Mouse (Mus musculus) retina, postnatal 1 day (tissue): ENCODE results near the gene Lrrc30.
A peak's percentile ranks its signal among the peaks of the same experiment; 100 is the strongest.

Experiments used
- DNase-seq: peaks from one replicate; pipeline ENCODE4 v3.0.0-alpha.2; 2012

The Lrrc30 gene

DNA sequence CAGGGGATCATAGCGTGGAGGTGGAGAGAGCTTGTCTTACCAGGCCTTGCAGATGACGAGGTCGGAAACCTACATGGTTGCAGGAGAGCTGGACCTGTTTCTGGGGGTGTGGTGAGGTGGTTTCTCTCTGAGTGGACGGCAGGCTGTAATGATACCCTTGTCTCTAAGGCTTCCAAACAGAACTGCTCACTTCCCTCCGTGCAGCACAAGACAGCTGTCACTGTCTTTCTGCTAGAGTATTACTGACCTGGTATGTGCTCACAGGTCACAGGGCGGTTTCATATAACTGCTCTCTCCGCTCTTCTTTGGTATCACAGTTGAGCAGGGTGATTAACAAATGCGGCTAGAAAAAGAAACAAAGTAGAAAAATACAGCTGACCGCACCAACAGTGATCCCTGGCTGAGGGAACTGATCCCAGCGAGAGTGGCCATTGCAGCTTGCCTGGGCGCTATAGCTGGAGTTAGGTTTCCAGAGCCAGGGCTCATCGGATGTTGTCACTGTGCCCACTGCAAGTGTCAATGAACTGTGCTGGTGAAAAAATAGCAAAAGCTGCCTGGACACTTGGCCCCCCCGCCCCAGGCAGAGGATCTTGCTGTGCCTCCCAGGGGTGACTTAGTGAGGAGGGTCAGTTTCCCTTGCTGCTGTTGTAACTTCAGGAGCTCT, at the start of gene Lrrc30:
Gene Lrrc30, minus strand, starts transcription at position 48 of the 664 bp plus-strand sequence.
- no peak for DNase-seq

DNA sequence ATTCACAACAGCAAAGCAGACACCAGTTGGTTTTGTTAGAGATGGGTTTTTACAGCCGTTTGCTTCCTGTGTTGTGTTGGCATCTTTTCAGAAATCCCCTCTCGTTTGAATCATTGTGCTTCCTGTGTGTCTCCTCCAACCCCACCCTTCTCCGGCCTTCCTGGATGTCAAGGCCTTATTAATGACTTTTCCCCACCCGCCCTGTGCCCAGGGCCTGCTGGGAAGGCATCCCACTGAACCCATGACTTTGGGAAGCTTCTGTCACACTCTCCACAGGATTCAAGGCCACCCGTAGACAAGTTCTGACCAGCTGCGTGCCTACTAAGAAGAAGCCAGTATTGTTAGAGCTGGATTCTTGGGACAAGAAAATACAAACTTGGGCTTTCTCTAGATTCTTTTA, 48.6 kb upstream of the Lrrc30 start:
- no peak for DNase-seq

DNA sequence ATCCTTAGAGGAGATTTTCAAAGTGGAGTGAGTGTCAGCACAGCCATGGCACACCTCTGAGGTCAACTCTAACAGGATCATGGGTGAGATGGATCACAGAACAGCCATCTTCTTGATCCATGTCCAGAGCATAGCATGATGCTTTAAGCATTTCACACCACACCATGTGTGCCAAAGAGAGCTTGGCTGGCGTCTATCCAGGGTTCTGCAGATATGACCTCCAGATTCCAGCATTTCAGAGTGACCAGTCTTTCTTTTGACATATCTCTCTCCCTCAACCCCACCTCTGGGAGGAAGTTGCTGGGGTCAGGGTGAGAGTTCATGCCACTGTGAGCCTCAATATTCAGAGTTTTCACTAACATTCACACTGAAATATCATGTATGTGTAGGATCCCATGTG, 46.1 kb upstream of the Lrrc30 start:
- no peak for DNase-seq

DNA sequence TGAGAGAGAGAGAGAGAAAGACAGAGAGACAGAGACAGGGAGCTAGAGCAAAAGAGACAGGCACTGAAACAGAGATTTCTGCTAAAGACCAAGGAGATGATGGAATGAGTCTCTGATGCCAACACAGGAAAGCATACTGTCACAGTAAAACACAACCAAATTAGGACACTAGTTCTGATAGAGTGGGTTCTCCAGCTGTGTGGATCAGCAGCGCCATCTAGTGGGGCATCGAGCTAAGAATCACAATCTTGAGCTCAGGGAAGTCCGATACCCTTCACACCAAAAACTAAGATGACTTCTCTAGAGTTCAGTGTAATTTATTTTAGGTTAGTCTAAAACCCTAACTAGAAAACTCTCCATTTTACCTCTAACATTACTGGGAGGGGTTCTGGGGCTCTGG, 35.5 kb upstream of the Lrrc30 start:
- DNase-seq: peak; percentile 80

DNA sequence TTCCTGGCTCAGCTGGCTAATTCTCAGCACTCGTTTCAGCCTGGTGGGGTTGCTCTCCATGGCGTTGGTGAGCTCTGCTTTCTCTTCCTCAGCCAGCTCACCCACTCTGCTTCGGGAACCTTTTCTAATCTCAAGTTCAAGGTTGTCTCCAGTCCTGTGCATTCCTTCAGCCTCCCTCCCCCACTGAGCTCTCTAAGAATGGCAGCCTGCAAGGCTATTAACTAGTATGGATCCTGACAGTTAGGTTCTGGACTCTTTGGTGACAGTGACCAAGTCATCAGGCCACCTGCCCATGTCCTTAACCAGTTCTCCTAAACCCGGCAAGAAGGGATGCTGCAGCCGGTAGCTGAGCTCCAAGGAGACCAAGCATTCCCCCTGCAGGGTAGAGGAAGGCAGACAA, 34.5 kb upstream of the Lrrc30 start:
- DNase-seq: no peak

DNA sequence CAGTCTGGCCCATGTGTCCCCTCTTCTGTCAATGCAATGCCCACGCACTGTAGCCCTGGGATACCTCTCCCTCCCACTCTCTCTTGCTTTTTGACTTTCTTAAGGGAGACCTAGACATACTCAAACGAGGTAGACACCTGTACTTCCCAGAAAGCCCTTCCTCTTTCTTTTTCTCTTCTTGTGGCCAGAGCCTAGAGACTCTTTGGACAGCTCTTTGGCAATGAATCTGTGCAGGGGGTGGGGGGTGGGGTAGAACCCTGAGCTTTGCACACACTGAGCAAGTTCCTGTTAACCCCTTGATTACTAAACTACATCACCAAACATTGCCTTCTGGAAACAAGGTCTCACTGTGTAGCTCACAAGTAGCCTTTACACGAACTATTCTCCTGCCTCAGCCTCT, 31.8 kb upstream of the Lrrc30 start:
- no peak for DNase-seq

DNA sequence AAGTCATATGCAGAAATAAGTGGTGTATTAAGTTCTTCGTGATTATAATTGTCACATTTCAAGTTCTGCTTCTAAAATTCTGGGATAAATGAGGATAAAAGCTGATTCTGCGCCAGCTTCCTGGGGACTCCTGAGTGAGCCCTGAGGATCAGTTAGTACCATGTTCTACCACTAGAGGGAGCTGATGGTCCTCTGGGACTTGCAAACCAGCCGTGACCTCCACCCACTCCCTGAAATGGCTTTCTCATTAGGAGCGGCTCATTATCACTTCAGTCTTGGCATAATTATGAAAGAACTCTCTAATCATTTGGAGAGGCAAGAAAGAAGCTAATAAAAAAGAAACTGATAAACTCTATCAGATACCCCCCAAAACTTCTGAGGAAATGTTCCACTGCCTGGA, 19.0 kb upstream of the Lrrc30 start:
- DNase-seq: peak; percentile 89

DNA sequence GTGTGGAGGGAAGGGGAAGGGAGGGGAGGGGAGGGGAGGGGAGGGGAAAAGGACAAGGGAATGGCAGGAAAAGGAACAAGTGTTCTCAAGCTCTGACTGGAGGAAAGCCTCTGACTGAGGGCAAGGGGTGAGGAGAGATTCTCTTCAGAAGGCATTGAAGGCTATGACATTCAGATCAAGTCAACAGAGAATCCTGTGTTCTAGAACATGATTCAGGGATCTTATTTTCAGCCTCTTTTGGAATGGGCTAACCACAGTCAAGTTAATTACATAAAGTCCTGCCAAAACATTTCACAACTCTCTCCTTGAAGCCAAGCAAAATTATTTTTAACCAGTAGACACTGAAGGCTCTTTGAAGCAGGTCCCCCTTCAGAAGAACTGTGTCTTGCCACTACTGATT, 9.1 kb upstream of the Lrrc30 start:
- no peak for DNase-seq

DNA sequence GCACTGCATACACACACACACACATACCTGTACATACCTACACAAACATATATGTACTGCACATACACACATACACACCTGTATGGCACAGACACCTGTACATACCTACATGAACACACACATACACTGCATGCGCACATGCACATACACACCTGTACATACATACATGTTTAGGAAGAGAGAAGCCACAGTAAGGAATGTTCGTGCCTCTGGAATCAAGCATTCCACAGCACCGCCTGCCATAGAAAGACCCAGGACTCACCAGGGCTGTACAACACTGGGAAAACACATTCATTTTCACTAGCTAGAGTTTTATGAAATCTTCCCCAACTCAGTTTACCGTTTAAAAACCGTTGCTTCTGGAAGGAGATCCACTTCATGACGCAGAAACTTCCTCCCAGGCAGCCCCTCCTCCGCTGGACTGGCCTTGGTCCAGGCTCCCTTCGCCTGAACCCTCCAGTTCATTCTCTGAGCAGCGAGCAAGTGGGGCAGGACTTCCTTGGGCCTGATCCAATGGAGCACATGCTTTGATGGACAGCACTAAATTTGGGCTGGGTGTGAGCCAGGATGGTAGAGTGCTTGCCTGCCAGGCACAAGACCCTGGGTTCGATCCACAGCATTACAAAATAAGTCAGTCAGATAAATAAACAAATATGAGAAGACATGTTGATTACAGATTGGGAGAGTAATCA, 5.7 kb upstream of the Lrrc30 start:
- DNase-seq: no peak

DNA sequence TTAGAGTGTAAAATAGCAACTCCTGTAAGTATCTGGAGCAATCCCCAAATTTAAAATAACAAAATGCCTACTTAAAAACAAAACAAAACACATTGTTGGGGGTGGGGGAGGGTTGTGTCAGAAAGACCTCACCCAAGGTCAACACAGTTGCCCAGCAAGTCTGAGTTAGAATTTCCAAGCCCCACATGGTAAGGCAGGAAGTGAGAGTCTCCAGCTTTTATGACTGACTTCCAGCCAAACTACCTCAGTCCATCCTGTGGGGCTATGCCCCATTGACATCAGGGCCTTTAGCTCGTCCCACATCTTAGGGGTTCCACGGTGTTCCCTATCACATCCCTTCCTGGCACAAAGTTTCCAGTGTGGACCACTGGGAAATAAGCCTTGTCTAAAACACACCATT, 4.4 kb upstream of the Lrrc30 start:
- DNase-seq: no peak

DNA sequence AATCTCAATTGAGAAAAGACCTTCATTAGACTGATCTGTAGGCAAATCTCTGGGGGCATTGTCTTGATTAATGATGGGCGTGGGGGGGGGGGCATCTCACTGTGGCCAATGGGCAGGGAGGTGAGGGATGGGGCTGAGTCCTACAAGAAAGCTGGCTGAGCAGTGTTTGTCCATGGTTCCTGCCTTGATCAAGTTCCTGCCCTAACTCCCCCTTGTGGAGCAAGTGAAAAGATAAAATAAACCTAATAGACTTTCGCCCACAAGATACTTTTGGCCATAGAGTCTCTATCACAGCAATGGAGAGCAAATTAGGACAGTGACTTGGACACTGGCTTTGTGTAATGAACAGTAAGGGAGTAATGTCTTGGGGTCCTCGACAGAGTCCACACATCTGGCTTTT, 3.8 kb upstream of the Lrrc30 start:
- no peak for DNase-seq

DNA sequence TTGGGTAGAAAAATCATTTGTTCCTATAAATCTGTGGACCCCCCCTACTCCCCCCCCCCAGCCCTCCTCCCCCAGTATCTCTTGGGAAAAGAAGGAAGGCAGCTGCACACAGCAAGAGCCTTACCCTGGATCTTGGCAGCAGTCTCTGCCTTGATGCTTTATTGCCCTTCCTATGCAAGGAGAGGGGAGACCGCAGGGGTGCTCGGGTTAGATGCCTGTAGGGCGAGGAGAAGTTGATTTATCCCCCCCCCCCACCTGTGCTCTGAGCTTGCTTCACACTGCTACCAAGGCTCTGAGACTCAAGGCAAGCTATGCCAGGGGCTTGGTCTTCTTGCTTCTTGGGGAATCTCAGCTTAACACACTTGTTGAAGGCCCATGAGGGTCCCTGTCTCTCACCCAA, 2.8 kb downstream of the Lrrc30 start:
- no peak for DNase-seq

DNA sequence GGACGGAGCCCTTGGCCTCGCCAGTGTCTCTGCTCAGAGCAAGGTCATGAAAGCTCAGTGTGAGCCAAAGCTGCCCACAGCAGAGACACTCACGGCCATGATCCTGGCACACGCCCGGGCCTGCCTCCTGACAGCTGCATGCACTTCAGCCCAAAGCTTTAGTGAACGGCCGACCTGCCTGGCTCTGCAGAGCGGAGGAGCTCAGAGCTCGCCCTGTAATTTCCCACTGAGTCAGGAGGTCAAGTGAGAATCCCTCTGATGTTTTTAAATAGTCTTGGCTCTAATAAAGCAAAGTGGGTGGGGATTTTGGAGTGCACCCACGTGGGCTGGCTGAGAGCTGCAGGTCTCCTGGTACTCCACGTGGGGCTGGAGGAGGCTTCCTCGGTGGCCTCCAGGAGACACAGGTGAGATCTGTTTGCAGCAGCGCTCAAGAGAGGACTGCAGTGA, 3.3 kb downstream of the Lrrc30 start:
- peak; percentile 42 for DNase-seq

DNA sequence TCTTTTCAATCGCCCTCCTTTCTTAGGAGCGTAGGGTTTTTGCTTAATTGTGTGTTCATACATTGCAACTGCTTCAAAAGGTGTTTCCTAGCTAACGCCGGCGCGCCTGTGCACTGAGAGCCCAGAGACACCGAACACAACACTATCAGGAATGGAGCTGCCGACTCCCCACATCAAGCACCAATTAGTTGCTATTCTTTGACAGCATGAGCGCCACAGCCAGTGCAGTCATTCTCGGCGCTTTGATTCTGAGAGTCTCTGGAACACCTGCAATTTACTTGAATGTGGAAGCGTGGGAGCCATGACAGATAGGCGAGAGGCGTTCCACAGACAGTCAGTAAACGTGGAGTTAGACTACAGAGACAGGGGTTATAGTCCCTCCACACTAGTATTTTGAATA, 4.0 kb downstream of the Lrrc30 start:
- DNase-seq: no peak

DNA sequence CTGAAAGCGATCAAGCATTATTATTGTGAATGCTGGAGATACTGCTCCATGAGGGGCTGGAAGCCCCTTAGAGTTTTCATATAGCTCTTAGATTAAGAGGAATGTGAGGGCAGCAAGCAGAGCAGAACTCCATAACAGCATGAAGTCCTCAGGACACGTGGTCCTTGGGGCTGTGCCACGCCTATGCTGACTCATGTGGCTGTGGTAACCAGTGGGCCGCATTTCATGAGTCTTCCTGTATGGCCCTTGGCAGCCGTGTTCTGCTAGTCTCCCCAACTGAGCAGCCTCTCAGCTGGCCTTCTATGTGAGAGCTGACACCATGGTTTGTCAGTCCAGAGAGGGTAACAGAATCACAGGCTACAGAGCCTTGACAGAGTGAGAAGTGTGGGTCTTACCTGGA, 7.1 kb downstream of the Lrrc30 start:
- DNase-seq: no peak

DNA sequence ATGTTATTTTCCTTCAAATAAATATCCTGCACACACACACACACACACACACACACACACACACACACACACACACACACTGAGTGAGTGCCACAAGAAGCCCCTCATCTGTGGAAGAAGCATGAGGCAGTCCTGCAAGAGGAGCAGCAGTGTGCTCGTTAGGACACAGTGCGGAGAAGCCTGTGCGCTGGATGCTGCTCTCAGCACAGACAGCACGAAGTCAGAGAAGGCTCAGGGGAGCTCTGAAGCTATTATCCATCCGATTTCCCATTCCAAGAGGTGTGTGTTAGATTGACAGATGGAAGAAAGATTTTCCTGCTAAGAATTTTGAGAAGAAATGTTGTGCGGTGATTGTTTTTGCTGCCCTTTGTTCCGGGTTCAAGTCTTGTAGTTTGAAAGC, 13.5 kb downstream of the Lrrc30 start:
- DNase-seq: no peak

DNA sequence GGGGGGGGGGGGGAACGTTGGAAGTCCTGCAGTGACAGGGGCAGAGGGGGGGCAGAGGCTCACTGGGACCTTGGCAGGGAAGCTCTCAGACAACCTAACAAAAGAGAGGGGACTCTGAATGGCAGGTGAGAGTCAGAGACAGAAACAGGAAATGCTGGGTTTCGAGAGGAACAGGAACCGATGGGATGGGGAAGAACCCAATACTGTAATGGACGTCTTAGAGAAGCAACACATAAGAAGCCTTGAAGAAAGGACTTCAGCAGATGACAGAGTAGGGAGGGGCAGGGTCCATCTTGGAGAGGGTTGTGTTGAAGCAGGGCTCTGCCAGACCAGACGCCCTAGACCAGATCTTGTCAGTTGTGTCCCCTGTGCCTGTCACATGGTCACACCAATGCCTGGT, 18.1 kb downstream of the Lrrc30 start:
- DNase-seq: no peak

DNA sequence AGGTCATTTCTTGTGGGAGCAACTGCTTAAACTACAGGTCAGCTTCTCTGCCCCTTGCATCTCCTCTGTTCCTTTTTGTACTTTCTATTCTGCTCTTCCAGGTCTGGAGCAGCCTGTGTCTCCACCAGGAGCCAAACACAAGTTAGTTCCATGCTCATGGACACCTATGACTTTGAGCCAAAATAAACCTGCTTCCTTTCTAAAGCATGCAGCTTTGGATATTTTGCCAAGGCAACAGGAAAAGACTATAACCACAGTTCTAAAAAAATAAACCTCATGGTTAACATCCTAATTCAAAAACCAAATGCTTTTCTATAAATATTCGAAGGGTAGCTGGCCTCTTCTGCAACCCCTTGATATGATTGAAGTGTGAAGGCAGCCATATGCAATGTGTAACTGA, 19.9 kb downstream of the Lrrc30 start:
- DNase-seq: no peak

DNA sequence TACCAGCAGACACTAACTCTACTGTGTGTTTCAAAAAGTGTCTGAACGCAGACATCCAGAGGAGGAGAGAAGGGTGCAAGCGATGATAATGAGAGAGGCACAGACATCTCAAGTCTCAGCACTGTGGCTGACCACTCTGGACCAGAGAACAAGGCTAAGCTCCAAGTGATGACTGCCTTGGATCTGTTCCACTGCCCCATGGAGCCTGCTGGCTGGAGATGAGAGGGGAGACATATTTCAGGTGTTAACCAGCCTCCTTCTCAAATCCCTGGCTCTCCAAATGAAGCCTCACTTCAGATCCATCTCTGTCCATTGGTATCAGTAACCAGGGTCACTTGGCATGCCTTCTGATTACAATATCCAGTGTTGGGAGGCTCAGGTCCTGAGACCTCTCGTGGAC, 20.4 kb downstream of the Lrrc30 start:
- no peak for DNase-seq

DNA sequence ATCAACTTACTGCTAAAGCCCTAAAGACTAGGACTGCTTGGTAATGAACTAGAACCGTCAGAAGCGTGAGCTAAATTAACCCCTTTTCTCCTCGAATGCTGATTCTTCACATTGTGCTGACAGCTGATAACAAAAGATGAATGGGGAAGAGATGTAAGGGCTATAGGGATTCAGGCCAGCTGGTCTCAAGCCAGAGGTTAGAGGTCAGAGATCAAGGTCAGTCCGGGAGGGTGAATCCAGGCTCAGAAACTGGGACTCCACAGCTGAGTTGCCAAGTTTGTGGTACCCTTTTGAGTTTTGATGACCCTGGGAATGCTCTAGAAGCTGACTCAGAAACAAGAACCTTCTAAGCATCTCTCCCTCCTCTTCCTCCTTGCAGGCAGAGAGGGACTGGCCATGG, 28.1 kb downstream of the Lrrc30 start:
- no peak for DNase-seq

DNA sequence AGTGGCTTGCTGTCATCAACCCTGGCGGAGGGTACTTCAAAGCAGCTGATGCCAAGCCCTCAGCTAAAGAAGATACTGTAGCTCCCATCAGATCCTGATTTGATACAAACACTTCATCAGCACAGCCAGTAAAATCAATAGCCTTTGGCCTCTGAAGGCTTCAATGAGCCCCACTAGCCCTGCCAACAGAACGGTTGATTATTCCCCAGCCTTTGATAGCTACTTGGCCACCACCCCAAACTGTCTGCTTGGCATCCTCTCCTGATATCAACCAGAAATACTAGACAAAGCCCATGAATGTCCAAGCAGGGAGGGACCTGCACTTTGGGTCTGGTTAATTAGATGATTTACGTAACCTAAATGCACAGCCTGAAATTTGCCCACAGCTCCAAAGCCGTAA, 30.0 kb downstream of the Lrrc30 start:
- no peak for DNase-seq

DNA sequence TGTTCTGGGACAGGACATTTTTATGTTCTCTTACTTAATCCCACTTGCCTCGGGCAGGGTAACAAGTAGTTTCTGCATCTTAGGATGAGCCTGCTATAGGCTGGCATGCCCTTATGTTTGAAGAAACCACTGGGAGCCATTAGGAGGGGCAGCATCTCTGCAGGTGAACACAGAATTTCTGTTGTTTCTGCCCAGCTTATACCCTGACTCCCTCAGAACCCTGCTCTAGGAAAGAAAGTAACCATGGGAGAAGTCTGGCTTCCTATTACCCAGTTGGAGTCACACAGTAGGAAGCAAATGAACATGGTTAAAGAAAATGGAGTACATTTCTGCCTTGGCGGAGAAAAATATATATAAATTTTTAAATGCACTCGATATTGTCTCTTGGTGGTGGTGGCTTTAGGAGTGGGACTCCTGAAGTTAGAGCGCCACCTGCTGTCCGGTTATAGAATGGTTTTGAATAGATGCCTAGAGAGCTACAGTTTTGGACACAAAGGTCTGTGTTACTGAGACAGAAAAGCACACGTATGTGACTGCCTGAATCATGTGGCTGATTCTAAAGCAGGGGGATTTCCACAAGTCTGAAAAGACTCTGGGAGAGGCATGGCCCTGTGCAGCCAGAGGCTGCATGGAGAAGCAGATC, 47.5 kb downstream of the Lrrc30 start:
- DNase-seq: peak; percentile 83

DNA sequence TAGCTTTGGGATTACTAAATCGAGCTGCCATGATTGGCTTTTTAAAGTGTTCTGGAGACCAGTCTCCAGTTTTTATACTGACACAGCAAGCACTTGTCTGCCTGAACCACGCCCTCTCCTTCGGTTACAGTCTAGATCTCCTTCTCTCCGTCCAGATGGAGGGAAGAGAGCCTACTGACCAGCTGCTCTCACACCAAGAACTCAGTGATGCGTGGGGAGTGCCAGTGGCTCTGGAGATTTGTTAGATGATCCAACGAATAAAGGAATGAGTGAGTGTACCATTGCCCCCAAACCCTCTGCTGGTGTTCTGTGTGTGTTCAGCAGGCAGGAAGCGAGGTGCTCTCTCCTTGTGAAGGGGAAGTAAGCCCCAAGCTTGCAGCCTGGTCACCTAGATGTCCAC, 48.0 kb downstream of the Lrrc30 start:
- DNase-seq: peak; percentile 18

DNA sequence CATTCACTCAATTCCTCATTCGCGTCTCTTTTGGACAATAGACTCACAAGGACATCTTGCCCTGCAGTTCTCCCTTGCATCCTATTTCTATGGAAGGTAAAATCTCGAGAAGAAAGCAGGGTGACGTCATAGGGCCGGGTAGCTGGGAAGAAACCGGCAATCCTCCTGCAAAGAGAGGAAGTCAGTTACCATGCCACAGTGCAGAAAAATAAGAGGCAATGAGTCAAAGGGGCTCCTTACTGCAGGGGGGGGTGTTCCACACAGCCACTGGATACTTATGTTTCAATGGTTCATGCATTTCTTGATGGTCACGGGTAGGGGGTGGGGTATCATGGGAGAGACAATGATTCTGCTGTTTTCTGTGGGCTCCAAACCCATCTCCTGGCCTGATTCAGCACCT, 49.1 kb downstream of the Lrrc30 start:
- DNase-seq: no peak
